Mouse (Mus musculus) gastrocnemius, postnatal 14 days (tissue): Measurements from ENCODE around the gene Abcf2. TPM values are rescaled to one million over a fixed set of nuclear protein-coding genes. Genes with fewer than 3 reads are reported as not detected.

Experiments used
- microRNA-seq, 2 experiments: library from miRNA; unstranded; fragments of <30 nt; microRNA quantifications; one replicate each; pipeline ENCODE4 v1.2.0; 2021
- total RNA-seq, 2 experiments: library from RNA; stranded (reverse); gene quantifications; 2 replicates each; pipeline ENCODE4 v1.2.3; 2021

Abcf2 gene
- total RNA-seq, 2 experiments from 2014 or later, result 78.5 to 84.4 TPM

Small RNA genes lying within 50 kb of the gene (microRNA-seq; reads per million reads assigned to microRNA genes)
- gene Mir671, result 169 to 173 reads per million in 2 experiments

Other genes starting within 250 kb of the Abcf2 start
- gene Kcnh2, start 225.9 kb downstream of the Abcf2 start, total RNA-seq, result 1 to 10 TPM; 1.8 to 4.2 TPM
- 10 to 100 TPM in 1 of 2 experiments, 1 to 10 TPM in 1; 8.6 to 10.6 TPM for gene Nos3, start 212.7 kb downstream of the Abcf2 start, total RNA-seq
- under 1 TPM; 0.11 to 0.14 TPM for gene Atg9b, start 185.3 kb downstream of the Abcf2 start, total RNA-seq
- gene Abcb8, start 183.8 kb downstream of the Abcf2 start, total RNA-seq, result 10 to 100 TPM; 36.2 to 43.6 TPM
- gene Asic3, start 164.1 kb downstream of the Abcf2 start, total RNA-seq, result under 1 TPM in 1 of 2 experiments, not detected in 1; 0.29 TPM
- 10 to 100 TPM; 12.4 to 13.4 TPM for gene Cdk5, start 153.9 kb downstream of the Abcf2 start, total RNA-seq
- gene Slc4a2, start 153.6 kb downstream of the Abcf2 start, total RNA-seq, result 10 to 100 TPM; 21.7 to 22.8 TPM
- gene Fastk, start 132.2 kb downstream of the Abcf2 start, total RNA-seq, result 100 to 1,000 TPM; 132 to 146 TPM
- 10 to 100 TPM; 11.4 to 13.7 TPM for gene Tmub1, start 129.6 kb downstream of the Abcf2 start, total RNA-seq
- gene Agap3, start 125.3 kb downstream of the Abcf2 start, total RNA-seq, result 10 to 100 TPM; 44.7 to 49.8 TPM
- not detected for gene Gbx1, start 50.3 kb downstream of the Abcf2 start, total RNA-seq
- gene Asb10, start 36.5 kb downstream of the Abcf2 start, total RNA-seq, result 10 to 100 TPM; 36.2 to 38.4 TPM
- gene 4931409K22Rik, start 20.7 kb downstream of the Abcf2 start, total RNA-seq, result not detected
- gene Chpf2, start 9.3 kb upstream of the Abcf2 start, total RNA-seq, result 10 to 100 TPM; 15.8 to 17.9 TPM
- 100 to 1,000 TPM in 1 of 2 experiments, 10 to 100 TPM in 1; 95.1 to 113 TPM for gene Smarcd3, start 46.9 kb upstream of the Abcf2 start, total RNA-seq
- 10 to 100 TPM; 21.7 to 23.6 TPM for gene Nub1, start 108.1 kb upstream of the Abcf2 start, total RNA-seq
- gene Wdr86, start 153.3 kb upstream of the Abcf2 start, total RNA-seq, result under 1 TPM; 0.07 to 0.35 TPM
- 1 to 10 TPM in 1 of 2 experiments, not detected in 1; 1.7 TPM for gene Crygn, start 180.5 kb upstream of the Abcf2 start, total RNA-seq